Mouse (Mus musculus) forebrain, postnatal 0 days (tissue): ENCODE data around the gene Tspan9. TPM values are rescaled to one million over a fixed set of nuclear protein-coding genes. Genes with fewer than 3 reads are reported as not detected.

ENCODE experiments used
- ATAC-seq: fragments of 200-750 bp; cut with Nextera tagmentation; 2 replicates; pipeline ENCODE4 v1.8.0; 2017; ENCODE audit warnings: mild to moderate bottlenecking, moderate library complexity
- DNase-seq: peaks from one replicate; pipeline ENCODE4 v3.0.0-alpha.2; 2015
- H3K27ac ChIP-seq: fragments of 300-500 bp; sonication (generic); 2 replicates; pipeline ENCODE4 v1.5.1; 2014; ENCODE audit warnings: low read depth, mild to moderate bottlenecking, antibody characterized with exemption, low read length, moderate library complexity, mixed read lengths
- H3K27me3 ChIP-seq: fragments of 300-500 bp; sonication (generic); 2 replicates; pipeline ENCODE4 v1.6.1; 2014; ENCODE audit warnings: mild to moderate bottlenecking, low read length, mixed read lengths; ENCODE audit not compliant: insufficient read depth
- H3K36me3 ChIP-seq: fragments of 300-500 bp; sonication (generic); 2 replicates; pipeline ENCODE4 v1.6.1; 2014; ENCODE audit warnings: mild to moderate bottlenecking, moderate library complexity; ENCODE audit not compliant: insufficient read depth
- H3K4me1 ChIP-seq: fragments of 300-500 bp; sonication (generic); 2 replicates; pipeline ENCODE4 v1.6.1; 2014; ENCODE audit warnings: antibody characterized with exemption; ENCODE audit not compliant: insufficient read depth
- H3K4me2 ChIP-seq: fragments of 300-500 bp; sonication (generic); 2 replicates; pipeline ENCODE4 v1.6.1; 2014; ENCODE audit warnings: low read depth, mild to moderate bottlenecking, moderate library complexity
- H3K4me3 ChIP-seq: fragments of 300-500 bp; sonication (generic); 2 replicates; pipeline ENCODE4 v1.5.1; 2014; ENCODE audit warnings: low read depth, low read length, mixed read lengths
- H3K9ac ChIP-seq: fragments of 300-500 bp; sonication (generic); 2 replicates; pipeline ENCODE4 v1.6.1; 2014; ENCODE audit warnings: mild to moderate bottlenecking
- H3K9me3 ChIP-seq: fragments of 300-500 bp; sonication (generic); 2 replicates; pipeline ENCODE4 v1.6.1; 2016; ENCODE audit warnings: low read length
- CTCF ChIP-seq: sonication (generic); IDR thresholded peaks from 2 replicates; pipeline ENCODE4 v1.5.1; 2016; ENCODE audit warnings: antibody characterized with exemption, control low read depth, low read depth
- WGBS: fragments of 180-500 bp; shearing (Covaris S2); extraction: QIAGEN DNeasy Blood & Tissue Kit; methylation state at CpG from one replicate; pipeline ENCODE4 v1.1.7; 2014; 5-methylcytosine and 5-hydroxymethylcytosine counted together
- polyA plus RNA-seq: library from polyadenylated mRNA; unstranded; fragments of >200 nt; fragmentation: Nextera tagmentation; extraction: Ambion mirVana; gene quantifications from 2 replicates; pipeline ENCODE4 v1.2.1, GENCODE M21; 2015
- total RNA-seq: library from RNA; depleted of rRNA; stranded (reverse); fragments of >200 nt; gene quantifications from 2 replicates; pipeline ENCODE4 v1.2.3, GENCODE M21; 2014

The Tspan9 gene
- total and polyA plus RNA-seq, 2 experiments from 2014 or later, result 63.9 to 150 TPM

DNA sequence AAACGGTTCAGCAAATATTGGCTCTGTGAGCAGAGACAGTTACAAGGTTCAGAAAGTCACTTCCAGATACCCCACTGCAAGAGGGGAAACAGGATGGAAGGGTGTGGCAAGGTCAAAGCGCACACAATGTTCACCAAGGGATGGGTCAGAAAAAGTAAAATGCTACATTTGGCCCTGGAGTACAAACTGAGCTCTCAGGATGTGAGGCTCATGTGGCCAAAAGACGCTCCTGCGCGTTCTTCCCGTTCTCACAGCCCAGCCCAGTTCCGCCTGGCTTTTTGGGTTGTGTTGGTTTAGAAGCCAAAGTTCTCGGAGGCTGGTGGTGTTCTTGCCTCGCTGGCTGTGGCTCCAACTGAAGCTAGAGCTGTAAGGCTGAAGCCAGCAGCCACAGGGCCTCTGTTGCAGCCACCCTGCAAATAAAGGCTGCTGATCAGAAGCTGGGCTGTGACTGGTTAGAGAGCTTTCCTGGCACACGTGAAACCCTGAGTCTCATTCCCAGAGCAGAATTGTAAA lies 9.7 kb downstream of the Tspan9 start:
- TF ChIP-seq CTCF, result no peak
- Histone ChIP-seq H3K27ac (no peak overlapping the region), H3K27me3 (no peaks in the 10 kb centered on the region), H3K9ac (no peak overlapping the region), H3K4me1 (no peaks in the 10 kb centered on the region; the same call in 1 of the 2 replicates), H3K36me3 (no peaks in the 10 kb centered on the region), H3K9me3 (no peaks in the 10 kb centered on the region), H3K4me3 (no peak overlapping the region), H3K4me2 (no peak overlapping the region)
- peak; percentile 55 for ATAC-seq
- DNase-seq, result no peak
- 66% methylated on average over 10 of the region's 10 CpGs for WGBS

DNA sequence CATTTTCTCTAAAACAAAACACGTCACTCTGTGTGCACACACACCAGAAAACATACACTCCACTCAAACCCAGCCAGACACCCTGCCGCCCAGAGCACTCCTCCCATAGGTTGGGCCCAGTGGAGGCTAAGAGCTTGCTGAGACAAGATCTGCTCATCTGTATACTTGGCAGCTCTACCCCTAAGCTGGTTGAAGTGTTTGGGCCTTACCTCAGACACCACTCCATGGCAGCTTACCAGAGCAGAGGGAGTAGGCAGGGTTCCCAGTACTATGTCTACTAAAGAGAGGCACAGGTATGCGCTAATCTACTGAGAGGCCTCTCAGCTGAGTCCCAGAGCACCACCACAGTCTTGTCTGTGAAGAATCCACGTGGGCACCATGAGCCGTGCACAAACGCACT lies 10.8 kb downstream of the Tspan9 start:
- Histone ChIP-seq H3K36me3 (no peaks in the 10 kb centered on the region), H3K27me3 (no peaks in the 10 kb centered on the region), H3K9ac (no peak overlapping the region), H3K27ac (no peak overlapping the region), H3K4me1 (no peaks in the 10 kb centered on the region; the same call in 1 of the 2 replicates), H3K9me3 (no peaks in the 10 kb centered on the region), H3K4me3 (no peak overlapping the region), H3K4me2 (no peak overlapping the region)
- ATAC-seq (no peak), DNase-seq (no peak)
- TF ChIP-seq CTCF, result no peak
- 88% methylated on average over 6 of the region's 6 CpGs for WGBS

DNA sequence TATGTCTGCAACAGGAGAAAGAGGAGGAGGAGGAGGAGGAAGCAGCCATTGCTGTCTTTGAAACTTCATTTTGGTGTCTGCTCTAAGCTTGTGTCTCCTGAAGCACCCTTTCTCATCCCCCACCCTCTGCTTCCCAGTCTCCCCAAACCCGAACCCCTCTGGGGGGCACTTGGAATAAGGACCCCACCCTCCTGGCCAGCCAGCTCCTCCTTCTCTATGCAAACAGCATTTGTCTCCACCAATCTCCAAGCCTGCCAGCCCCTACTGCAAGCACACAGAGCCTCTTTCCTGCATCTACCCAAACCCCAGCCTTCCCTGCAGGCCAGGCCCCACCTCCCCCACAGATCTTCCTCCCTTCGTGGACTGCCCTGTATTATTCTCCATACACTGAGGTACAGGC lies 12.0 kb downstream of the Tspan9 start:
- ATAC-seq (no peak), DNase-seq (no peak)
- no peak overlapping the region for H3K27ac ChIP-seq
- 52% methylated on average over 2 of the region's 2 CpGs for WGBS
- H3K4me2 ChIP-seq, result no peak overlapping the region
- H3K36me3 ChIP-seq, result no peaks in the 10 kb centered on the region
- no peaks in the 10 kb centered on the region for H3K27me3 ChIP-seq
- no peak for TF ChIP-seq CTCF
- no peaks in the 10 kb centered on the region; the same call in 1 of the 2 replicates for H3K4me1 ChIP-seq
- H3K4me3 ChIP-seq, result no peak overlapping the region
- no peak overlapping the region for H3K9ac ChIP-seq
- no peaks in the 10 kb centered on the region for H3K9me3 ChIP-seq

DNA sequence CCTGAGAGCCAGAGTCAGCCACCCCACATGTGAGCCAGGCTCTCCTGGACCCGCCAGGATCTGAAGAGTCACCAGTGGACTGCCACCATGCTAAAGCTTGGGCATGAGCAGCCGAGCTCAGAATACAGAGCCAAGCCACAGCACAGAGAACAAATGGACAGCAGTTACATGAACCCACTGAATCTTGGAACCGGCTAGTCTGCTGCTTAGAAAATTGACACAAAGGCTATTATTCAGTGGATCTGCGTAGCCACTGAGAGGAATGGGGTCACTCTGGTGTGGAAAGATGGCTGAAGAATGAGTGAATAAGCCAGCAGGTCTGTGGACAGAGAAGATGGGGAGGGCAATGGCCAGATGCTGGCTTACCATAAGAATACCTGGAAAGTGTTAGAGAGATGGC lies 12.7 kb downstream of the Tspan9 start:
- no peak overlapping the region for H3K9ac ChIP-seq
- no peaks in the 10 kb centered on the region for H3K36me3 ChIP-seq
- ATAC-seq, result no peak
- H3K4me1 ChIP-seq, result no peaks in the 10 kb centered on the region; the same call in 1 of the 2 replicates
- no peaks in the 10 kb centered on the region for H3K27me3 ChIP-seq
- no peak overlapping the region for H3K4me2 ChIP-seq
- 50% methylated on average over 4 of the region's 4 CpGs for WGBS
- DNase-seq, result no peak
- no peak overlapping the region for H3K4me3 ChIP-seq
- no peak for TF ChIP-seq CTCF
- H3K27ac ChIP-seq, result no peak overlapping the region
- no peaks in the 10 kb centered on the region for H3K9me3 ChIP-seq

DNA sequence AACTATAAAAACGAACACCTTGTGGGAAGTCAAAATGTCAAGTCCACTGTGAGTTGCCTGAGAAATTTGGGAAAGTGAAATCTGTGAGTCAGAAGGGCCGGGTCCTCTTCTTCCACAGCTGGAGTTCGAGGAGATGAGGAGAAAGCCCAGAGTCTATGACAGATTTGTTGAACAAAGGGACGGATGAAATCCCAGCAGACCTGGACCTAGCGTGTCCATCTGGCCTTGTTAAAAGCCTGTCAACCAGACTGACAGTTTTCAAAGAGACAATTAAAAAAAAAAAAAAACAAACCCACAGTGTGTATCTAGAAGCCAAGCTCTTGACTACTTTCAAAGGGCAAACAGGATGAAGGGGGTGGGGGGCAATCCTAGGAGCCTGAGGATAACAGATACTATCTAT lies 14.0 kb downstream of the Tspan9 start:
- Histone ChIP-seq H3K4me1 (no peaks in the 10 kb centered on the region; the same call in 1 of the 2 replicates), H3K9ac (no peak overlapping the region), H3K4me2 (no peak overlapping the region), H3K27ac (no peak overlapping the region), H3K4me3 (no peak overlapping the region), H3K27me3 (no peaks in the 10 kb centered on the region), H3K9me3 (no peaks in the 10 kb centered on the region), H3K36me3 (no peaks in the 10 kb centered on the region)
- ATAC-seq (no peak), DNase-seq (no peak)
- 42% methylated on average over 5 of the region's 5 CpGs for WGBS
- TF ChIP-seq CTCF, result no peak

DNA sequence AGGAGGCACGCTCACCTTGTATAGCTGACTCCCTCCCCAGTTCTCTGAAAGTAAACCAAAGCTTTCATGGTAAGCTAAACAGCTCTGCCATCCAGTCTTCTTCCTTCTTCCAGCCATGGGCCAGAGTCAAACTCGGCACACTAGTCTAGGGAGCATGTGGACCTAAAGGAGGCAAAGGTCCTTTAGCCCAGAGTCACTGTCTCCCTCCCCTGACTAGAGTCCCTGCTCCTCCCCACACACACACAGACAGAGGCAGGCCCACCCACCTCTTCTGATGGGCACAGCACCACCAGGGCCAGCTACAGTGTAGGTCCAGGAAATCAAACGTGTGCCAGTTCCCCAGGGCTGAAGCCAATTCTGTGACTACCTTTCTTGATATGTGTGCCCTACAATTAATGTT lies 16.1 kb downstream of the Tspan9 start:
- no peak overlapping the region for H3K9ac ChIP-seq
- H3K4me3 ChIP-seq, result no peak overlapping the region
- H3K4me2 ChIP-seq, result no peak overlapping the region
- H3K36me3 ChIP-seq, result no peaks in the 10 kb centered on the region
- no peaks in the 10 kb centered on the region for H3K27me3 ChIP-seq
- H3K9me3 ChIP-seq, result no peaks in the 10 kb centered on the region
- no peaks in the 10 kb centered on the region for H3K4me1 ChIP-seq
- no peak overlapping the region for H3K27ac ChIP-seq
- no peak for ATAC-seq
- no peak for TF ChIP-seq CTCF
- 87% methylated on average over 3 of the region's 3 CpGs for WGBS
- DNase-seq, result no peak

DNA sequence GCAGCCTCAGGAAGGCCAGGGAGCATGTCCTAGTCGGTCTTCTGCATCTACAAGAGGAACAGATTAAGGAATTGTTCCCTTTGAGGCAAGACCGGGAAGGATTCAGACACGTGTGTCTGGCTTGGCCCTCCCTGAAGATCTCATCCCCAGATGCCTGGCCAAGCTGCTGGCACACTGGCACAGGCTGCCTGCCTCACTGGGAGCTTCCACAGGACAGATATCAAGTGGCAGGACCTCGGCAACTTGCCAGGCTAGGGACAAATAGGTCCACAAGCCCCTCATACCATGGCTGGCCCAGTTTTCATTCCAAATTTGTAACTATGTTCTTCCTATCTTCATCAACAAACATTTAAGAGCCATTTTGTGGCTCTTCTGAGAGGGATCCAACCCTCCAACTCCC lies 16.5 kb downstream of the Tspan9 start:
- H3K36me3 ChIP-seq, result no peaks in the 10 kb centered on the region
- no peak overlapping the region for H3K4me2 ChIP-seq
- ATAC-seq (no peak; the same call in 1 of the 2 replicates), DNase-seq (no peak)
- H3K4me1 ChIP-seq, result 0 out of 2 replicates have a peak, but pooled peaks cover 3% of the 10 kb centered on the region
- H3K27me3 ChIP-seq, result no peaks in the 10 kb centered on the region
- no peak overlapping the region for H3K27ac ChIP-seq
- H3K4me3 ChIP-seq, result no peak overlapping the region
- no peaks in the 10 kb centered on the region for H3K9me3 ChIP-seq
- no peak for TF ChIP-seq CTCF
- H3K9ac ChIP-seq, result no peak overlapping the region
- 54% methylated on average over 4 of the region's 4 CpGs for WGBS
